Mouse (Mus musculus) frontal cortex, postnatal 36 days (tissue): Measurements from ENCODE around the gene Epyc.

Experiments used
- DNase-seq, 2 experiments: peaks; one replicate each; pipeline ENCODE4 v3.0.0; 2022; ENCODE audit warnings: low spot score in 2 of 2

Epyc gene

DNA sequence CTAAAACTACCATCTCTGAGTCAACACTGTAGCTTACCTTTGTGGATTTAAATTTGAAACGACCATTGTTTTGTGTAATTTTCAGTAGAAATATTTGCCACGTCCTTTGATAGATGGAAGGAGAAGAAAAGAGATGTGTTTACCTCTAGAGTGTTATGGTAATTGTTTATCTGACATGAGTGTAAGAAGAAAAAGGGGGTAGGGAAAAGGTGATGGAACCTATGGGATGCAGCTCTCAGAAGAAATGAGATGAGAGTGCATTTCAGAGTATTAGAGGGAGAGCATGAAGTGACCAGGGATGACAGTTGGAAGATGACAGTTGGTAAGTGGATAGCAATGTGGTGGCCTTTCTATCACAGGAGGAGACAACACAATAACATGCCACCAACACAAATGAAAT is at the start of gene Epyc:
Gene Epyc, plus strand, starts transcription at position 301 of the 400 bp plus-strand sequence.
- DNase-seq = no peak

GRCm38 (mm10) chr10:97595680-97596079 is 48.2 kb upstream of the Epyc start:
- no peak for DNase-seq

- DNase-seq = no peak
These were observed 42.1 kb upstream of the Epyc start for GRCm38 (mm10) chr10:97601744-97602143.

GRCm38 (mm10) chr10:97603256-97603655 is 40.6 kb upstream of the Epyc start:
- no peak for DNase-seq

- DNase-seq = no peak
These were observed 37.3 kb upstream of the Epyc start, which contains the start of gene Kera for GRCm38 (mm10) chr10:97606579-97606978. Gene Kera, plus strand, starts transcription at chr10:97606879.

DNA sequence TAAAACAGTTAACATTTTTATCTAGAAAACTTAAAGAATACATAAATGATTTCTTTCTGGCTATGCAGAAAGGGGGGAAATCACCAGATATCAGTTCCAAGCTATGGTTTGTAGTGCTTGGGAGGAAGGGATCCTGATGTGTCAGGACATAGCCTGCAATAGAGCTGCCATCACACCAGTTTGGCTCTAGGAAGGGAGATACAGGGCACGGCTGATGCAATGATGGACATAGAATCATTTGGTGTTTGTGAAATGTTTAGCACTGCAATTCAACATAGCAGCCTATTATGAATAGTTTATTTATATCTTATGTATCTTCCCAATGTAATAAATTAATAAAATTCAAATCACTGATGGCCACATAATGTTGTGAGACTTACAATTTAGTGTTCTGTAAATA is 21.5 kb upstream of the Epyc start:
- DNase-seq = no peak

DNA sequence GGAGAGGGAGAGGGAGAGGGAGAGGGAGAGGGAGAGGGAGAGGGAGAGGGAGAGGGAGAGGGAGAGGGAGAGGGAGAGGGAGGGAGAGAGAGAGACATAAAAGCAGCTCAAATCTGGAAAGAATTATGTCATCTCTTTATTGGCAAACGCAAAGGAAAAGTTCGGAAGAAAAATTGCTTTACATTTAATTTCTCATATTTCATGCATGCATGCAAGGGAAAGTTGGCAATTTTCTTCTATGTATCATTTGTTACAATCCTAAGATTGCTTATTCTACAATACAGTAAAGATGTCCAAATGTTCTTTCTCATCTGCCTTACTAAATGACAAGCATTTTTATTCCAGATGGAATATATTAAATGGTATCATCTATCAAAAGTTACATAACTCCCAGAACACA is 19.5 kb upstream of the Epyc start:
- no peak for DNase-seq

- DNase-seq = no peak
These were observed 18.8 kb upstream of the Epyc start for GRCm38 (mm10) chr10:97625116-97625515.

GRCm38 (mm10) chr10:97626543-97626942 is 17.3 kb upstream of the Epyc start:
- no peak for DNase-seq

- no peak for DNase-seq
These were observed 12.8 kb upstream of the Epyc start for GRCm38 (mm10) chr10:97631061-97631460.

GRCm38 (mm10) chr10:97641926-97642325 is 1.9 kb upstream of the Epyc start:
- DNase-seq = no peak

GRCm38 (mm10) chr10:97650334-97650733 is 6.5 kb downstream of the Epyc start:
- no peak for DNase-seq

GRCm38 (mm10) chr10:97659489-97659888 is 15.6 kb downstream of the Epyc start:
- DNase-seq = no peak

- DNase-seq = no peak
These were observed 24.8 kb downstream of the Epyc start for GRCm38 (mm10) chr10:97668656-97669055.

DNA sequence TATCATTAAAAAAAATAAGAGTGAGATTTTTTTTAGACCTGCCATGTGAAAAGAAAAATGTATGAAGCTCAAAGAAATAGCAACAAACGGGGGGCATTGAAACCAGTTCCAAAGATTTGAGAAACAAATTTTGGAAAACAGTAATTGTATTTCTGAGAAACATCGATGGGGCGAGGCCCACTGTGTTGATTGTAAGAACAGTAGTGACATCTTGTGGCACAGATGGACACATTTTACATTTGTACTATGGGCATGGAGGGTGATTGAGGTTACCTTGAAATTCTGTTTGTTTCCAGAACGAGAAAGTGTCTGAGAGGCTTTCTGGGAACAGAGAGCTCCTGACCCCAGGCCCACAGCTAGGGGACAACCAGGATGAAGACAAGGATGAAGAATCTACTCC is 26.3 kb downstream of the Epyc start:
- DNase-seq = peak; percentile 1 to 15

GRCm38 (mm10) chr10:97673239-97673638 is 29.4 kb downstream of the Epyc start:
- DNase-seq = no peak

GRCm38 (mm10) chr10:97682981-97683380 is 39.1 kb downstream of the Epyc start:
- no peak for DNase-seq

GRCm38 (mm10) chr10:97687198-97687597 is 43.3 kb downstream of the Epyc start:
- DNase-seq = no peak

- DNase-seq = no peak
These were observed 45.6 kb downstream of the Epyc start for GRCm38 (mm10) chr10:97689425-97689824.

GRCm38 (mm10) chr10:97692913-97693312 is 49.0 kb downstream of the Epyc start, which contains the start of gene Ccer1:
Gene Ccer1, plus strand, starts transcription at chr10:97693059.
- no peak for DNase-seq

DNA sequence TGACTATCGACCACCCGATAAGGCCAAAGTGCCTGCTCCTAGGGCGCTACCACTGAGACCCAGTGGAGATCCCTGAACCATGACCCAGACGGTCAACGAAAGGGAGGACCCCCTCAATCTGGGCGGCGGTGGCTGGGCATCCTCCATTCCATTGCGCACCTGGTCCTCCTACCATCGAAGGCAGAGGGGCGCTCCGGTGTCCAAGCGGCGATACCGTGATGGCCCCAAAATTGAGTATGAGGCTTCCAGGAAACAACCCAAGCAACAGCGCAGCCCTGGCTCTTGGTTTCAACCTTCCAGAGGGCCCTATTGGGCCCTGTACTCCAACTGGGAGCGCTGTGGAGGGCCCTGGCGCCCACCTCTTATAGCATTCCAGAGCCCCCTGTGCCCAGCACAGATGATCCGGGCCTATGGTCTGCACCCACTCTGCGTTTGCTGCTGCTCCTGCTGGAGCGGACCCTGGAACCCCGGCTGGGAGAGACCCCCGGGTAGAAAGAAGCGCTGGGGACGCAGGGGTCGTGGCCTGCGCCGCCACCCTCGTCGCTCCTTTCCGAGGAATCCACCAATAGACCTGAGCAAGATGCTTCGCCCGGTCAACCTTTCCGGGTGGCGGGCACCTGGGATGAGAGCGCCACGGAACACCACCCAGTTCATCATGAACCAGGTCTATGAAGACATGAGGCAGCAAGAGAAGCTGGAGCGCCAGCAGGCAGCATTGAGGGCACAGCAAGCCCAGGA is 49.7 kb downstream of the Epyc start:
- DNase-seq = no peak

DNA sequence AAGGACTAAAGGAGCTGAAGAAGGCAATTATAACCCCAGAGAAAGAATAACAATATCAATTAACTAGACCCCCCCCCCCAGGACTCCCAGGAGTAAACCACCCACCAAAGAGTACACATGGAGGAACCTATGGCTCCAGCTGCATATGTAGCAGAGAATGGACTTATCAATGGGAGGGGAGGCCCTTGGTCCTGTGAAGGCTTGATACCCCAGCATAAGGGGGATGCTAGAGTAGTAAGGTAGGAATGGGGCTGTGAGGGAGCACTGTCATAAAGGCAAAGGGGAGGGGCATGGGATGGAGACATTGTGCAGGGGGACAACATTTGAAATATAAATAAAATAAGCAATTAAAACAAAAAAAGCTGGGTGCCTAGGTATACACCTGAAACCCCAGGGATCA is 58.5 kb downstream of the Epyc start:
- DNase-seq = no peak

GRCm38 (mm10) chr10:97704562-97704961 is 60.7 kb downstream of the Epyc start:
- peak in 1 of 2 experiments; percentile 41 for DNase-seq

DNA sequence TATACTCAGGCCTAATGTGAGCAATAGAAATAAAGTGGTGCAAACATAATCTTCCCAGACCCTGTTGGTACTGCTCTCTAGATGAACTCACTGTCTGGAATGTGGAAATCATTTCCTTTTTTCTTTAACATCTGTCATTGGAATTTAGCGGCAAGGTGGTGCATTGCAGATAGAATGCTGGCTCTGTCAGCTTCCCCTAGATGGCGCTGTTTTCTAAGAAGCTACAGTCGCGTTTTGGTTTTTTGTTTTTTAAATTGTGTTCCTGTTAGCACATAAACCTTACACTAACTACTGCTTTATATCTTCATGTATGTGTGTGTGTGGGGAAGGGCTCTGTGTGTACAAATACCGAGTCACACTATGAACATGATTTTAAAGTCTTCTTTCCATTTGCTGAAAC is 68.8 kb downstream of the Epyc start:
- DNase-seq = peak in 1 of 2 experiments; percentile 42
